Mouse (Mus musculus) neural tube, embryonic 13.5 days (tissue): ENCODE measurements around the gene Ikzf3. TPM values are rescaled to one million over a fixed set of nuclear protein-coding genes. Genes with fewer than 3 reads are reported as not detected.

Experiments used
- ATAC-seq: fragments of 200-750 bp; cut with Nextera tagmentation; 2 replicates; pipeline ENCODE4 v1.8.0; 2017; ENCODE audit warnings: low read depth, mild to moderate bottlenecking, moderate TSS enrichment, moderate library complexity
- H3K27ac ChIP-seq: fragments of 300-500 bp; sonication (generic); replicated peaks from 2 replicates; pipeline ENCODE4 v1.5.1; 2015; ENCODE audit warnings: moderate library complexity, mild to moderate bottlenecking, inconsistent platforms
- H3K27me3 ChIP-seq: fragments of 300-500 bp; sonication (generic); 2 replicates; pipeline ENCODE4 v1.6.1; 2015; ENCODE audit warnings: mild to moderate bottlenecking, inconsistent platforms
- H3K36me3 ChIP-seq: fragments of 300-500 bp; sonication (generic); 2 replicates; pipeline ENCODE4 v1.6.1; 2015; ENCODE audit warnings: mild to moderate bottlenecking, inconsistent platforms
- H3K4me1 ChIP-seq: fragments of 300-500 bp; sonication (generic); replicated peaks from 2 replicates; pipeline ENCODE4 v1.6.1; 2015; ENCODE audit warnings: inconsistent platforms
- H3K4me2 ChIP-seq: fragments of 300-500 bp; sonication (generic); 2 replicates; pipeline ENCODE4 v1.6.1; 2015; ENCODE audit warnings: inconsistent platforms, mild to moderate bottlenecking, moderate library complexity
- H3K4me3 ChIP-seq: fragments of 300-500 bp; sonication (generic); 2 replicates; pipeline ENCODE4 v1.5.1; 2015; ENCODE audit warnings: mild to moderate bottlenecking, inconsistent platforms
- H3K9ac ChIP-seq: fragments of 300-500 bp; sonication (generic); 2 replicates; pipeline ENCODE4 v1.6.1; 2015; ENCODE audit warnings: moderate library complexity, mild to moderate bottlenecking, inconsistent platforms
- H3K9me3 ChIP-seq: fragments of 300-500 bp; sonication (generic); 2 replicates; pipeline ENCODE4 v1.6.1; 2016; ENCODE audit warnings: inconsistent platforms
- WGBS: fragments of 180-500 bp; shearing (Covaris S2); methylation state at CpG from one replicate; pipeline ENCODE4 v1.1.7; 2015; 5-methylcytosine and 5-hydroxymethylcytosine counted together
- polyA plus RNA-seq: library from polyadenylated mRNA; unstranded; fragments of >200 nt; fragmentation: Nextera tagmentation; extraction: Ambion mirVana; gene quantifications from 2 replicates; pipeline ENCODE4 v1.2.1, GENCODE M21; 2015

Gene Ikzf3
- polyA plus RNA-seq, 1 experiment from 2014 or later = 0.31 TPM

- H3K27me3 ChIP-seq = peaks cover 5% of the 10 kb centered on the region; the same call in 1 of the 2 replicates
- ATAC-seq = no peak
- no peak overlapping the region for H3K4me2 ChIP-seq
- no peak overlapping the region for H3K27ac ChIP-seq
- H3K4me1 ChIP-seq = peaks cover 15% of the 10 kb centered on the region
- no peak overlapping the region for H3K4me3 ChIP-seq
- no peak overlapping the region for H3K9ac ChIP-seq
- WGBS = 82% methylated on average over 10 of the region's 10 CpGs
- H3K9me3 ChIP-seq = no peaks in the 10 kb centered on the region
- no peaks in the 10 kb centered on the region for H3K36me3 ChIP-seq
These were observed 126.8 kb downstream of the Ikzf3 start for GRCm38 (mm10) chr11:98418939-98419547.

- Histone ChIP-seq H3K27me3 (peaks cover 10% of the 10 kb centered on the region; the same call in 1 of the 2 replicates), H3K9me3 (no peaks in the 10 kb centered on the region), H3K4me1 (peaks cover 23% of the 10 kb centered on the region), H3K9ac (no peak overlapping the region), H3K4me2 (no peak overlapping the region), H3K4me3 (no peak overlapping the region), H3K36me3 (no peaks in the 10 kb centered on the region), H3K27ac (no peak overlapping the region)
- 79% methylated on average over 6 of the region's 6 CpGs for WGBS
- no peak for ATAC-seq
These were observed 127.6 kb downstream of the Ikzf3 start for GRCm38 (mm10) chr11:98418273-98418672.

DNA sequence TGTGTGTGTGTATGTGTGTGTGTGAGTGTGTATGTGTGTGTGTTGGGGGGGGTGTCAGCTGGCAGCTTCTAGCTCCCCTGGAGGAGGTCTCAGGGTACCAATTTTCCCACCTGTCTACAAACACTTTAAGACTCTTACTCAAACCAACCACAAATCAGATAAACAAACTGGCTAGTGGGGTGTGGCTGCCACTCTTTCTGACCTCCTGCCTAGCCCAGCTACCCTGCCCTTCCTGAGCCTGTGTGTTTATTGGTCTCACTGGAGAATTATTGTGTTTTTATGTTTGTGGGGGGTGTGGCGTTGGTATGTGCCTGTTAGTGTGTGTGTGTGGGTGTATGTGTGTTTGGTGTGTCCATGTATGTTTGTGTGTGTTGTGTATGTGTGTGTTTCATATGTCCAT, 128.8 kb downstream of the Ikzf3 start:
- WGBS = 93% methylated on average over 1 of the region's 1 CpGs

More for the DNA sequence above, 128.8 kb downstream of the Ikzf3 start:
- no peak overlapping the region for H3K4me2 ChIP-seq
- peaks cover 35% of the 10 kb centered on the region for H3K4me1 ChIP-seq
- no peak overlapping the region for H3K4me3 ChIP-seq
- no peak overlapping the region for H3K9ac ChIP-seq
- ATAC-seq = no peak
- peaks cover 21% of the 10 kb centered on the region for H3K27me3 ChIP-seq
- no peaks in the 10 kb centered on the region for H3K36me3 ChIP-seq
- no peaks in the 10 kb centered on the region for H3K9me3 ChIP-seq
- no peak overlapping the region for H3K27ac ChIP-seq

Other genes starting within 250 kb of the Ikzf3 start
- gene Neurod2, start 216.4 kb downstream of the Ikzf3 start, polyA plus RNA-seq = 26.4 and 27.0 TPM in 2 replicates
- 1.7 and 2.1 TPM in 2 replicates for gene Ppp1r1b, start 197.6 kb downstream of the Ikzf3 start, polyA plus RNA-seq
- 39.7 and 41.1 TPM in 2 replicates for gene Stard3, start 187.7 kb downstream of the Ikzf3 start, polyA plus RNA-seq
- 0.42 and 2.1 TPM in 2 replicates for gene Tcap, start 162.2 kb downstream of the Ikzf3 start, polyA plus RNA-seq
- 0.73 and 0.79 TPM in 2 replicates for gene Pnmt, start 159.6 kb downstream of the Ikzf3 start, polyA plus RNA-seq
- gene Pgap3, start 145.5 kb downstream of the Ikzf3 start, polyA plus RNA-seq = 7.4 and 8.7 TPM in 2 replicates
- 10.4 and 10.9 TPM in 2 replicates for gene Erbb2, start 133.6 kb downstream of the Ikzf3 start, polyA plus RNA-seq
- 239 and 265 TPM in 2 replicates for gene Mien1, start 107.0 kb downstream of the Ikzf3 start, polyA plus RNA-seq
- 0.47 and 0.80 TPM in 2 replicates for gene Grb7, start 99.6 kb downstream of the Ikzf3 start, polyA plus RNA-seq
- gene Zpbp2, start 5.1 kb upstream of the Ikzf3 start, polyA plus RNA-seq = 0.23 TPM in 1 of 2 replicates, not detected in the other
- 78.0 and 81.0 TPM in 2 replicates for gene Ormdl3, start 41.3 kb upstream of the Ikzf3 start, polyA plus RNA-seq
- gene Lrrc3c, start 52.3 kb upstream of the Ikzf3 start, polyA plus RNA-seq = not detected in 2 replicates
- gene Gm12355, start 79.6 kb upstream of the Ikzf3 start, polyA plus RNA-seq = 0.89 and 1.1 TPM in 2 replicates
- gene Gsdma3, start 80.3 kb upstream of the Ikzf3 start, polyA plus RNA-seq = not detected in 2 replicates
- gene Gsdma2, start 100.7 kb upstream of the Ikzf3 start, polyA plus RNA-seq = 0.24 TPM in 1 of 2 replicates, not detected in the other
- not detected in 2 replicates for gene Gsdma, start 118.3 kb upstream of the Ikzf3 start, polyA plus RNA-seq
- 177 and 181 TPM in 2 replicates for gene Psmd3, start 136.5 kb upstream of the Ikzf3 start, polyA plus RNA-seq
- gene Csf3, start 155.2 kb upstream of the Ikzf3 start, polyA plus RNA-seq = not detected in 2 replicates
- gene Med24, start 183.4 kb upstream of the Ikzf3 start, polyA plus RNA-seq = 62.3 and 69.1 TPM in 2 replicates
- gene Thra, start 194.6 kb upstream of the Ikzf3 start, polyA plus RNA-seq = 89.5 and 94.4 TPM in 2 replicates
- 3.4 and 3.6 TPM in 2 replicates for gene Nr1d1, start 229.3 kb upstream of the Ikzf3 start, polyA plus RNA-seq
- 31.5 and 33.2 TPM in 2 replicates for gene Msl1, start 249.5 kb upstream of the Ikzf3 start, polyA plus RNA-seq